Mouse (Mus musculus): ENCODE data around the gene 1700030J22Rik. TPM values are rescaled to one million over a fixed set of nuclear protein-coding genes. Genes with fewer than 3 reads are reported as not detected.
A peak's percentile ranks its signal among the peaks of the same experiment; 100 is the strongest.

Gene 1700030J22Rik
- total RNA-seq, 1 experiment from 2014 or later = 2.2 TPM

- no peak for DNase-seq
Observed at GRCm38 (mm10) chr8:116951778-116952177, 27.0 kb downstream of the 1700030J22Rik start.

- no peak for DNase-seq
Observed at GRCm38 (mm10) chr8:116951369-116951768, 27.4 kb downstream of the 1700030J22Rik start.

GRCm38 (mm10) chr8:116947589-116947988, 31.2 kb downstream of the 1700030J22Rik start:
- no peak for DNase-seq

- no peak for DNase-seq
Observed at GRCm38 (mm10) chr8:116946851-116947250, 31.9 kb downstream of the 1700030J22Rik start.

- no peak for DNase-seq
Observed at GRCm38 (mm10) chr8:116946268-116946838, 32.4 kb downstream of the 1700030J22Rik start.

- DNase-seq = no peak
Observed at GRCm38 (mm10) chr8:116945169-116945910, 33.4 kb downstream of the 1700030J22Rik start.

- no peak for DNase-seq
Observed at GRCm38 (mm10) chr8:116944385-116944696, 34.4 kb downstream of the 1700030J22Rik start.

- DNase-seq = peak; percentile 16
Observed at GRCm38 (mm10) chr8:116943555-116944384, 35.0 kb downstream of the 1700030J22Rik start.

- DNase-seq = peak; percentile 92
Observed at GRCm38 (mm10) chr8:116943161-116943554, 35.6 kb downstream of the 1700030J22Rik start, which contains the start of gene Atmin. TSS of gene Atmin (plus strand) at chr8:116943393.

GRCm38 (mm10) chr8:116942284-116943058, 36.3 kb downstream of the 1700030J22Rik start:
- DNase-seq = no peak

GRCm38 (mm10) chr8:116935506-116935905, 43.3 kb downstream of the 1700030J22Rik start:
- DNase-seq = no peak

GRCm38 (mm10) chr8:116934976-116935375, 43.8 kb downstream of the 1700030J22Rik start:
- no peak for DNase-seq

GRCm38 (mm10) chr8:116928588-116928987, 50.2 kb downstream of the 1700030J22Rik start:
- DNase-seq = no peak

- DNase-seq = peak; percentile 67
Observed at GRCm38 (mm10) chr8:116927880-116928279, 50.9 kb downstream of the 1700030J22Rik start.

- no peak for DNase-seq
Observed at GRCm38 (mm10) chr8:116923526-116923925, 55.2 kb downstream of the 1700030J22Rik start.

GRCm38 (mm10) chr8:116922060-116922757, 56.5 kb downstream of the 1700030J22Rik start:
- DNase-seq = no peak

- DNase-seq = peak; percentile 92
Observed at GRCm38 (mm10) chr8:116921337-116922059, 57.3 kb downstream of the 1700030J22Rik start, which contains the start of the genes Cmc2 and Cenpn. TSS of gene Cmc2 (minus strand) at chr8:116921455. TSS of gene Cenpn (plus strand) at chr8:116921730.

GRCm38 (mm10) chr8:116921005-116921336, 57.8 kb downstream of the 1700030J22Rik start:
- DNase-seq = peak; percentile 75

Measured in adrenal gland, postnatal 25 days (tissue).